Mouse (Mus musculus): ENCODE measurements around the gene Dmrt2.

Gene Dmrt2

GRCm38 (mm10) chr19:25698850-25699249 lies 26.6 kb downstream of the Dmrt2 start:
- DNase-seq, result no peak

- no peak for DNase-seq
Measured at GRCm38 (mm10) chr19:25713382-25713781, 41.2 kb downstream of the Dmrt2 start.

GRCm38 (mm10) chr19:25714927-25715326 lies 42.7 kb downstream of the Dmrt2 start:
- DNase-seq, result no peak

- DNase-seq, result no peak
Measured at GRCm38 (mm10) chr19:25722616-25723015, 50.4 kb downstream of the Dmrt2 start.
